Mouse (Mus musculus): ENCODE data around the gene Sirt6.

- TF ChIP-seq ZNF384 (IDR thresholded peaks at IDR 0.05; ENCODE audit: low read depth, low read length) (no peak), CHD2 (IDR thresholded peaks at IDR 0.05; ENCODE audit: low read depth, low read length) (no peak), HCFC1 (IDR thresholded peaks at IDR 0.05; ENCODE audit: borderline replicate concordance, insufficient read depth, low read length) (no peak)
Observed at GRCm38 (mm10) chr10:81588739-81589138, 38.9 kb downstream of the Sirt6 start.
